Mouse (Mus musculus) hindbrain, embryonic 10.5 days (tissue): Measurements from ENCODE around the gene 1700021F05Rik. TPM values are rescaled to one million over a fixed set of nuclear protein-coding genes. Genes with fewer than 3 reads are reported as not detected.
A peak's percentile ranks its signal among the peaks of the same experiment; 100 is the strongest.

Experiments used
- DNase-seq: peaks from one replicate; pipeline ENCODE4 v3.0.0-alpha.2; 2017; ENCODE audit warnings: low spot score
- H3K27ac ChIP-seq: fragments of 300-500 bp; sonication (generic); 2 replicates; pipeline ENCODE4 v1.5.1; 2016; ENCODE audit warnings: mild to moderate bottlenecking, moderate library complexity
- H3K27me3 ChIP-seq: fragments of 300-500 bp; sonication (generic); 2 replicates; pipeline ENCODE4 v1.6.1; 2016; ENCODE audit warnings: mild to moderate bottlenecking; ENCODE audit not compliant: poor library complexity, insufficient read depth, severe bottlenecking
- H3K36me3 ChIP-seq: fragments of 300-500 bp; sonication (generic); 2 replicates; pipeline ENCODE4 v1.6.1; 2016; ENCODE audit warnings: mild to moderate bottlenecking, moderate library complexity
- H3K4me1 ChIP-seq: fragments of 300-500 bp; sonication (generic); replicated peaks from 2 replicates; pipeline ENCODE4 v1.6.1; 2016; ENCODE audit warnings: mild to moderate bottlenecking
- H3K4me3 ChIP-seq: fragments of 300-500 bp; sonication (generic); 2 replicates; pipeline ENCODE4 v1.5.1; 2016; ENCODE audit warnings: mild to moderate bottlenecking, moderate library complexity
- H3K9me3 ChIP-seq: fragments of 300-500 bp; sonication (generic); 2 replicates; pipeline ENCODE4 v1.6.1; 2016; ENCODE audit warnings: mild to moderate bottlenecking, moderate library complexity
- WGBS: fragments of 180-500 bp; shearing (Covaris S2); methylation state at CpG from one replicate; pipeline ENCODE4 v1.1.7; 2016; 5-methylcytosine and 5-hydroxymethylcytosine counted together
- polyA plus RNA-seq: library from polyadenylated mRNA; unstranded; fragments of >200 nt; fragmentation: Nextera tagmentation; extraction: Ambion mirVana; gene quantifications from 2 replicates; pipeline ENCODE4 v1.2.1, GENCODE M21; 2016

Gene 1700021F05Rik
- 61.7 and 62.1 TPM in 2 replicates for polyA plus RNA-seq

GRCm38 (mm10) chr10:43540442-43541152, at the start of gene 1700021F05Rik:
Gene 1700021F05Rik, minus strand, starts transcription at chr10:43540994.
- DNase-seq: peak; percentile 95
- H3K9me3 ChIP-seq: no peaks in the 10 kb centered on the region
- H3K27me3 ChIP-seq: no peaks in the 10 kb centered on the region
- H3K4me3 ChIP-seq: peak within 1 kb of the TSS; percentile 75
- peak within 1 kb of the TSS; percentile 93 for H3K27ac ChIP-seq
- WGBS: under 1% methylated on average over 56 of the region's 56 CpGs
- H3K4me1 ChIP-seq: peaks cover 15% of the 10 kb centered on the region
- H3K36me3 ChIP-seq: peaks cover 11% of the 10 kb centered on the region

GRCm38 (mm10) chr10:43588470-43589177, 47.8 kb upstream of the 1700021F05Rik start:
- no peak overlapping the region for H3K4me3 ChIP-seq
- DNase-seq: no peak

GRCm38 (mm10) chr10:43584538-43584937, 43.7 kb upstream of the 1700021F05Rik start:
- H3K4me3 ChIP-seq: no peak overlapping the region
- H3K36me3 ChIP-seq: peaks cover 54% of the 10 kb centered on the region
- H3K27me3 ChIP-seq: no peaks in the 10 kb centered on the region
- H3K9me3 ChIP-seq: no peaks in the 10 kb centered on the region
- DNase-seq: no peak
- WGBS: 88% methylated on average over 4 of the region's 4 CpGs
- H3K4me1 ChIP-seq: peaks cover 18% of the 10 kb centered on the region
- no peak overlapping the region for H3K27ac ChIP-seq

More at GRCm38 (mm10) chr10:43588470-43589177, 47.8 kb upstream of the 1700021F05Rik start:
- no peaks in the 10 kb centered on the region for H3K27me3 ChIP-seq
- H3K9me3 ChIP-seq: no peaks in the 10 kb centered on the region
- WGBS: 76% methylated on average over 8 of the region's 8 CpGs
- H3K27ac ChIP-seq: no peak overlapping the region
- H3K36me3 ChIP-seq: peaks cover 30% of the 10 kb centered on the region
- peaks cover 12% of the 10 kb centered on the region for H3K4me1 ChIP-seq

DNA sequence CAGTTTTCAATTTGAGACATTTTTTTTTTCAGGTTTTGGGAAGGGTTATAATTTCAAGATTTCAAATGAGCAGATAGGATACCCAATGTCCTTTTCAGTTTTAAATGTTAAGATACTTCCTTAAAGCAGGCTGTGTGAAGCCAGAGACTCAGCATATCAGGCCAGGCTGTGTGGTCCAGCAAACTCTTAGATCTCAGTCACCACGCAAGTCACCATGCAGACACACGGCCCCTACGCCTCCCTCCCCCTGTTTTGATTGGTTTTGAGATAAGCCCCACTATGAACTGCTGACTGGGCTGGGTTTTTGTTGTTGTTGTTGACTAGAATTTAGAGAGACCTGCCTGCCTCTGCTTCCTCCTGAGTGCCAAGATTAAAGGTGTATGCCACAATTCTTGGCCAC, 40.5 kb upstream of the 1700021F05Rik start:
- Histone ChIP-seq H3K4me3 (peak overlapping the region; percentile 83), H3K4me1 (peaks cover 29% of the 10 kb centered on the region), H3K36me3 (peaks cover 50% of the 10 kb centered on the region), H3K9me3 (no peaks in the 10 kb centered on the region), H3K27me3 (peaks cover 9% of the 10 kb centered on the region), H3K27ac (peak overlapping the region; percentile 99)
- no peak for DNase-seq
- 49% methylated on average over 3 of the region's 3 CpGs for whole genome bisulfite sequencing

DNA sequence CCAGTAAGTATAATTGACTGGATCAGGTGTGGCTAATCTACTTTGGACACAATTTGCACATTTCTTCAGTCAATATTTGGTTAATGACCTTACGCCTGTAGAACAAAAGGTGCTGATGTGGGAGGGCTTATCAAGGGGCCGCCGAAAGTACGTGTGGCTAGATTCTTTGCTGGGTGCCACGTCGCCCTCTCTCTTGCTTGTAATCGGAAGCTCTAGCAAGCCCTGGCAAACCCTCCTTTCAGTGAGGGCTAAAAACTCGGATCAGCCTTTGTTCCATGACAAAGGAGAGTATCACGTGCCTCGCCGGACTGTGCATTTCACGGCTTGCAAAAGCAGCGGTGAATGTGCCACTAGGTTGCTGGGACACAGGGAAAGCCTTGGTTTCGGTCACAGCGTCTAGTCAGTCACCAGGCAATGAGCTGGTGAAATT, 39.9 kb upstream of the 1700021F05Rik start:
- peak; percentile 90 for DNase-seq
- Histone ChIP-seq H3K27ac (peak overlapping the region; percentile 99), H3K4me3 (peak overlapping the region; percentile 83), H3K27me3 (peaks cover 15% of the 10 kb centered on the region), H3K4me1 (peaks cover 31% of the 10 kb centered on the region), H3K36me3 (peaks cover 44% of the 10 kb centered on the region), H3K9me3 (no peaks in the 10 kb centered on the region)
- under 1% methylated on average over 15 of the region's 15 CpGs for WGBS

DNA sequence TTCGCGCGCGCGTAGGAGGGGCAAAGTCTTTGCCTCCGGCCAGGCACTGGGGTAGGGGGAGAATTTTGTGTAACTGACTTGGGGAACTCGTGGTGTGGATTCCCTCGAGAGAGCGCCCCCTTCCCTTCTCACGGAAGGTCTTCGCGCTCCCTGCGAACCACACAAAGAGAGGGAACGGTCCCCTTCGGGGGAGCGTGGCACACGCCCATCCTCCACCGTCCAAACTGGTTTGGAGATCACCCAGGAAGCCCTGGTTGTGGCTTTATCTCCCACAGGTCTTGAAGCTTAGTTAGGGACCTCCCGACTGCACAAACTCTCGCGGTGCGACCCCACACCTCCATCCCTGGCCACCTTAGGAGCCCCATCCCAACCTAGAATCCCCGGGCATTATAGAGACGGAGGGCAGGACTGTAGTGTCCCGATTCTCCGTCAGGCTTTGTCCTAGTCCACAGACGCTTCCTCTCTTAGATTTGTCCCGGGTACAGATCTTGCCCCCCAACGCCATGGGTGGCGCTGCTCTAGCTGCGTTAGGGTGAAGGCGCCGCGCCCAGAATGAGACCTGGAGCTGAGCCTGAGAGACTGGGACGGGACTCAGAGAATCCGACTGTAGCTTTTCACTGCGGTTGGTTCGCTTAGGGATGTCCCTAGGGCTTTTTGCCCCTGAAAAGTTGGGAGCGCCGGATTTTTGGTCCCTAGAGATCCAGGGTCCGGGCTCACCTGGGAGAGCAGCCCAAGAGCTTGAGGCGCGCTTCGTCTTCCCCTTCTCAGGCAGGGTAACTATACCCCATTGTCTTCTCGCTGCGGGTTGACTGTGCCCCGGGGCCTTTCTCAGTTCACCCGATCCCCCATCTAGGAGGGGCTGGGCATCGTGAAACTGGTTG, 38.8 kb upstream of the 1700021F05Rik start:
- Histone ChIP-seq H3K27me3 (peaks cover 17% of the 10 kb centered on the region), H3K27ac (peak overlapping the region; percentile 99), H3K9me3 (no peaks in the 10 kb centered on the region), H3K36me3 (peaks cover 34% of the 10 kb centered on the region), H3K4me3 (peak overlapping the region; percentile 83), H3K4me1 (peaks cover 31% of the 10 kb centered on the region)
- DNase-seq: peak; percentile 72
- WGBS: under 1% methylated on average over 49 of the region's 49 CpGs

DNA sequence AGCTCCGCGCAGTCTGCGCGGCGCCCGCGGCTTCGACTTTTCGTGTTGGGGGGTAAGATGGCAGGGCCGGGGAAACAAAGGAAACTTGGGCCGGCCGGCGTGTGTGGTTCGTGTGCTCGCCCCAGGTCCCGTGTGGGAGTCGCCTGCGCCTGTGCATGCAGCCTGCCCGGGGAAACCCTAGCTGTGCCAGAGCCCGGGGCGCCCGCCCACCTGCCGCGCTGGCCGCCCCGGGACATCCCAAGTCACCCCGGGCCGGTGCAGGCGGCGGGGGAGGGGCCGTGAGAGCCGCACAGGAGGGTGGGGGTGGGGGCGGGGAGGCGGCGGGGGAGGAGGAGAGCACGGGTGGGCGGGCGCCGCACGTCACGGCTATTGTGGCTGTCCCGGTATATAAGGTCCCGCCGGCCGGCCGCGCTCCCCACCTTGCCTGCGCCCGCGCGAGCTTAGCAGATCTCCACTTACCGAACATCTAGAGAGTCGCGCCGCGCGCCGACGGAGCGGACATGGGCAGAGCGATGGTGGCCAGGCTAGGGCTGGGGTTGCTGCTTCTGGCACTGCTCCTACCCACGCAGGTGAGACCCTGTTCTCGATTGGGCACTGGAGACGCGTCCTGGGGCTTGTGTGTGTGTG, 38.1 kb upstream of the 1700021F05Rik start:
- H3K4me3 ChIP-seq: peak overlapping the region; percentile 83
- H3K36me3 ChIP-seq: peaks cover 26% of the 10 kb centered on the region
- under 1% methylated on average over 65 of the region's 65 CpGs for WGBS
- peak; percentile 90 for DNase-seq
- H3K27ac ChIP-seq: peak overlapping the region; percentile 99
- peaks cover 17% of the 10 kb centered on the region for H3K27me3 ChIP-seq
- no peaks in the 10 kb centered on the region for H3K9me3 ChIP-seq
- H3K4me1 ChIP-seq: peaks cover 31% of the 10 kb centered on the region

GRCm38 (mm10) chr10:43578366-43578753, 37.6 kb upstream of the 1700021F05Rik start:
- Histone ChIP-seq H3K4me3 (peak overlapping the region; percentile 83), H3K4me1 (peaks cover 31% of the 10 kb centered on the region), H3K36me3 (peaks cover 21% of the 10 kb centered on the region), H3K9me3 (no peaks in the 10 kb centered on the region), H3K27ac (peak overlapping the region; percentile 99), H3K27me3 (peaks cover 17% of the 10 kb centered on the region)
- under 1% methylated on average over 32 of the region's 32 CpGs for WGBS
- DNase-seq: peak; percentile 85

- Histone ChIP-seq H3K36me3 (peaks cover 17% of the 10 kb centered on the region), H3K9me3 (no peaks in the 10 kb centered on the region), H3K4me1 (peaks cover 31% of the 10 kb centered on the region), H3K4me3 (peak within 1 kb of the TSS; percentile 83), H3K27me3 (peaks cover 17% of the 10 kb centered on the region), H3K27ac (peak within 1 kb of the TSS; percentile 99)
- no peak for DNase-seq
- under 1% methylated on average over 6 of the region's 6 CpGs for WGBS
Measured at GRCm38 (mm10) chr10:43577997-43578331, 37.2 kb upstream of the 1700021F05Rik start, which contains the start of gene Cd24a. Gene Cd24a, plus strand, starts transcription at chr10:43578284.

DNA sequence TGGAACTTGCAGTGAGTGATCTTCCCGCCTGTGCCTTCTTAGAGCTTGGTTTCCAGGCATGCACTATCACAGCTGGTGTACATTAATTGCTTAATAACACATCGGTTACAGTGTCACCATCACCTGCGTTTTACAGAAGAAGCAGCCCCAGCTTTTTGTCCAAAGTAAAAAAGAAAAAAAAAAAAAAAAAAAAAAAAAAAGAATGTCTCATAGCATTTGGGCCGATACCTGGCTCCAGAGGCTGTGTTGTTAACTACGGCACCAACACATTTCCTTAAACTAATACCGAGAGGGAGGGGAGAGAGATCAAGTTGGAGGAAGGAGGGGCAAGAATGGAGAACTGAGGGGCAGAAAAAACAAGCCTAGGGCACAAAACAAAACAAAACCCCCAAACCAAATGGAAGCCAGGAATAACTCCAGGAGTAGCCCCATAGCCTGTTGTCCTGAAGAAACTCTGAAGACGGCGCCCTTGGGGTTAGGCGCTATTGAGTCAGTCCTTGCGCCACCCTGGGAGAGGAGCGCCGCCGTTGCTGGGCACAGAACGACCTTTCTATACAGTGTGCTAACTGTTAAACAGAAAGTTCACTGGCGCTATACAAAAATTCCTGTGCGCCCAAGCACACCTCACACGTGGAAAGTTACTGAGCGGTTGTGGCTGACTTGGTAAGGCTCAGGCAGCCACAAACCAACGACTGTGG, 36.7 kb upstream of the 1700021F05Rik start:
- Histone ChIP-seq H3K36me3 (peaks cover 12% of the 10 kb centered on the region), H3K4me1 (peaks cover 31% of the 10 kb centered on the region), H3K27ac (peak overlapping the region; percentile 99), H3K9me3 (no peaks in the 10 kb centered on the region), H3K27me3 (peaks cover 17% of the 10 kb centered on the region), H3K4me3 (peak overlapping the region; percentile 83)
- 12% methylated on average over 19 of the region's 19 CpGs for WGBS
- DNase-seq: peak; percentile 62

DNA sequence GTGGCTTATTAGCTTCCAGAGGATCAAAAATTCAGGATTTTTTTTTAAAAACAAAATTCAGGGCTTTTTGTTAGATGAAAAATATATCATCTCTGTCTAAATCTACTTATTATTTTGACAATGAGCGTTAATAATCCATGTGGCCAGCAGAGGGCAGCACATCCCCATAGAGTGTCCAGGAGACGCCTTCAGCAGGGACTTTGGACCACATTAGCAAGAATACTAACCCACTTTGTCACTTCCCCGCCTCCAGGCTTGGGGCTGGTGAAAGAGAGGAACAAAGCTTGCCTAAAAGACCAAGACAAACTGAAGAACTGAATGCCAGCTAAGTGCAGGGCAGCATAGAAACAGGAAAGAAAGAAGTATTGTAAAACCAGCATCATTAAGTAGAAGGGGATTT, 34.2 kb upstream of the 1700021F05Rik start:
- no peaks in the 10 kb centered on the region for H3K36me3 ChIP-seq
- H3K9me3 ChIP-seq: peaks cover 5% of the 10 kb centered on the region
- H3K4me1 ChIP-seq: peaks cover 21% of the 10 kb centered on the region
- H3K4me3 ChIP-seq: no peak overlapping the region
- no peak overlapping the region for H3K27ac ChIP-seq
- peaks cover 17% of the 10 kb centered on the region for H3K27me3 ChIP-seq
- peak; percentile 83 for DNase-seq
- under 1% methylated on average over 3 of the region's 3 CpGs for WGBS
